Mouse (Mus musculus) kidney, embryonic 14.5 days (tissue): ENCODE measurements around the gene Apol9b. TPM values are rescaled to one million over a fixed set of nuclear protein-coding genes. Genes with fewer than 3 reads are reported as not detected.
A peak's percentile ranks its signal among the peaks of the same experiment; 100 is the strongest.

ENCODE experiments used
- ATAC-seq: fragments of 200-750 bp; cut with Nextera tagmentation; 2 replicates; pipeline ENCODE4 v1.8.0; 2017; ENCODE audit warnings: moderate number of reproducible peaks, mild to moderate bottlenecking, moderate TSS enrichment, moderate library complexity; ENCODE audit not compliant: low FRiP score, low TSS enrichment
- H3K27ac ChIP-seq: fragments of 300-500 bp; sonication (generic); 2 replicates; pipeline ENCODE4 v1.5.1; 2014; ENCODE audit warnings: low read depth, mild to moderate bottlenecking, low read length, moderate library complexity, mixed read lengths
- H3K27me3 ChIP-seq: fragments of 300-500 bp; sonication (generic); 2 replicates; pipeline ENCODE4 v1.6.1; 2014; ENCODE audit warnings: mild to moderate bottlenecking, low read length; ENCODE audit not compliant: control insufficient read depth, insufficient read depth
- H3K36me3 ChIP-seq: fragments of 300-500 bp; sonication (generic); 2 replicates; pipeline ENCODE4 v1.6.1; 2014; ENCODE audit warnings: low read length, mixed read lengths; ENCODE audit not compliant: control insufficient read depth, insufficient read depth
- H3K4me1 ChIP-seq: fragments of 300-500 bp; sonication (generic); 2 replicates; pipeline ENCODE4 v1.6.1; 2014; ENCODE audit warnings: low read length, mixed read lengths; ENCODE audit not compliant: control insufficient read depth, insufficient read depth
- H3K4me2 ChIP-seq: fragments of 300-500 bp; sonication (generic); replicated peaks from 2 replicates; pipeline ENCODE4 v1.6.1; 2014; ENCODE audit warnings: low read depth, mild to moderate bottlenecking, low read length
- H3K4me3 ChIP-seq: fragments of 300-500 bp; sonication (generic); 2 replicates; pipeline ENCODE4 v1.5.1; 2014; ENCODE audit warnings: mild to moderate bottlenecking, low read length
- H3K9ac ChIP-seq: fragments of 300-500 bp; sonication (generic); 2 replicates; pipeline ENCODE4 v1.6.1; 2014; ENCODE audit warnings: low read depth, mild to moderate bottlenecking, low read length, moderate library complexity
- H3K9me3 ChIP-seq: fragments of 300-500 bp; sonication (generic); 2 replicates; pipeline ENCODE4 v1.6.1; 2016; ENCODE audit warnings: low read length; ENCODE audit not compliant: control insufficient read depth
- WGBS: fragments of 180-500 bp; shearing (Covaris S2); extraction: QIAGEN DNeasy Blood & Tissue Kit; methylation state at CpG from one replicate; pipeline ENCODE4 v1.1.7; 2014; 5-methylcytosine and 5-hydroxymethylcytosine counted together
- polyA plus RNA-seq: library from polyadenylated mRNA; unstranded; fragments of >200 nt; fragmentation: Nextera tagmentation; extraction: Ambion mirVana; gene quantifications from 2 replicates; pipeline ENCODE4 v1.2.1, GENCODE M21; 2014

The Apol9b gene
- polyA plus RNA-seq, 1 experiment from 2014 or later, result not detected

DNA sequence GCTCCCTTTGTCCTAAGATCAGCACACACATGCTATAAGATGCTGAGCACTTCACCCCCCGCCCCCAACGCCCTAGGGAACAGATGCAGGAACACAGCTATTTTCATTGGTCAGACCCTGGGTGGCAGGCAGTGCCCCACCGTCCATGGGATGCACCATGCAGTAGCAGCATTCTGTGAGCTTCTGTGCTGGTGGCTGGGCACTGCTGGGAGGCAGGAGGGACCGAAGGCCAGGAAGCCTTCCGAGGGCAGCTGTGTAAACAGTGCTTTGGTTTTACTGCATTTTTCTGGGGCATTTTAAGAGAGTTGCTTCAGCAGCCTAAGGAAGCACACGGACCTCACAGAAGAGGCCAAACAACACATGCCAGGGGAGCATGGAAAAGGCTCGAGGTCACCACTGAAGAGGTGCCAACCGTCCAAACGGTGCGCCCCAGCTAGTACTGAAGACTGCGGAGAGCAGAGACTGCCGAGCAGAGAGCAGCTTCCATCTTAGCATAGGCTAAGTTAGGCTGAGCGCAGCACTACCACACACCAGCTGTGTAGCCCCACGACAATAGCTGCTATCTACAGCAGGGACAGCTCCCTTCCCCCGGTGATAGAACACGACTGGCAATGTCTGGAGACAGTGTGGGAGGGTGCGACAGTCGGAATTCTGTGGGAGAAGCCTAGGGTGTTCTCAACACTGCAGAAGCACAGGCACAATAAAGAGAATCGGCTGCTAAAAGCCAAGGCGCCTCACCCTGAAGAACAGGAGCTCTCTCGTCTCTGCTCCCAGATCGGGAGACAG, 55.4 kb downstream of the Apol9b start:
- Histone ChIP-seq H3K27me3 (no peaks in the 10 kb centered on the region), H3K4me3 (no peak overlapping the region), H3K27ac (no peak overlapping the region; the same call in 1 of the 2 replicates), H3K4me2 (no peak overlapping the region), H3K9ac (no peak overlapping the region), H3K9me3 (no peaks in the 10 kb centered on the region), H3K4me1 (no peaks in the 10 kb centered on the region), H3K36me3 (peaks cover 100% of the 10 kb centered on the region)
- WGBS, result 49% methylated on average over 22 of the region's 22 CpGs
- peak; percentile 54; the same call in 1 of the 2 replicates for ATAC-seq

- no peak for ATAC-seq
- Histone ChIP-seq H3K9me3 (no peaks in the 10 kb centered on the region), H3K27me3 (no peaks in the 10 kb centered on the region), H3K9ac (no peak overlapping the region), H3K27ac (no peak overlapping the region), H3K4me1 (no peaks in the 10 kb centered on the region), H3K4me3 (no peak overlapping the region), H3K4me2 (no peak overlapping the region), H3K36me3 (peaks cover 100% of the 10 kb centered on the region)
- WGBS, result 54% methylated on average over 1 of the region's 1 CpGs
Observed at GRCm38 (mm10) chr15:77785807-77786206, 57.0 kb downstream of the Apol9b start.

Other genes with a start within 250 kb of the Apol9b start
- gene Apol11a, start 220.8 kb upstream of the Apol9b start, polyA plus RNA-seq, result not detected in 2 replicates
- gene Apol7c, start 195.7 kb upstream of the Apol9b start, polyA plus RNA-seq, result not detected in 2 replicates
- not detected in 2 replicates for gene 1700025B11Rik, start 167.1 kb upstream of the Apol9b start, polyA plus RNA-seq
- gene Apol10b, start 132.9 kb upstream of the Apol9b start, polyA plus RNA-seq, result 0.09 and 0.18 TPM in 2 replicates
- not detected in 2 replicates for gene Gm36245, start 129.8 kb upstream of the Apol9b start, polyA plus RNA-seq
- not detected in 2 replicates for gene Apol11b, start 85.8 kb upstream of the Apol9b start, polyA plus RNA-seq
- not detected in 2 replicates for gene Apol7e, start 30.2 kb upstream of the Apol9b start, polyA plus RNA-seq
- not detected in 2 replicates for gene Apol8, start 28.0 kb downstream of the Apol9b start, polyA plus RNA-seq
- 43.8 and 72.3 TPM in 2 replicates for gene Myh9, start 113.1 kb downstream of the Apol9b start, polyA plus RNA-seq
- gene Txn2, start 200.0 kb downstream of the Apol9b start, polyA plus RNA-seq, result 269 and 294 TPM in 2 replicates
- 4.2 and 6.2 TPM in 2 replicates for gene Foxred2, start 227.7 kb downstream of the Apol9b start, polyA plus RNA-seq
- gene Eif3d, start 241.8 kb downstream of the Apol9b start, polyA plus RNA-seq, result 188 and 247 TPM in 2 replicates